Comparison of ENCODE assay signal across 16 mouse cellular contexts in the genomic region with DNA sequence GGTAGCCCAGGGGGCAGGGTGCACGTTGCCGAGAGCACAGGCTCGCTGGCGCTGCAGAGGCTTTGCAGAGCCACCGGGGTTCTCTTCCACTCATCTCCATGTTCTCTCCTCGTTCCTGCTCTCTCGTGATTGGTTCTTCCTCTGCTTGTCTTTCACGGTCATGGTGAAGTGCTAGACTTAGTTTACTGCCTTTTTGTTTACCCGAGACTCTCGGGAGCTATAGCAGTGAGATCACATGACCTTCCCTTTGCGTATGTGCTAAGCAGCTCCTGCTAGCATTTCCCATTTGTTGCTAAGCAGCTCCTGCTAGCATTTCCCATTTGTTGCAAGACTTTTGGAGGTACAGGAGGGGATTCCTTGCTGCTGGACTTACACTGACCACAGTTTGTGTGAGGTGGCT. TPM values are rescaled to one million over a fixed set of nuclear protein-coding genes. Genes with fewer than 3 reads are reported as not detected.
"Had no signal": no experiment of that assay in that cellular context is flagged by ENCODE, and none has a peak within 500 bp of the region (broad histone marks: within the 10 kb centered on the region; RNA-seq: fewer than 3 reads in every experiment).

No protein-coding gene starts in this region.

- H3K4me1 ChIP-seq: limb, embryonic 12.5 days; liver, embryonic 13.5 days; lung, embryonic 15.5 days; midbrain, embryonic 12.5 days; neural tube, embryonic 12.5 days had no signal

- DNase-seq: kidney, adult 18-20 months; kidney, postnatal 10 days; kidney, postnatal 4 days; liver; liver, embryonic 13.5 days; liver, postnatal 0 days; lung, postnatal 14 days; thymus, adult 18-20 months; thymus, postnatal 14 days had no signal

- ATAC-seq: liver, postnatal 0 days had no signal

- H3K9me3 ChIP-seq: limb, embryonic 12.5 days; liver, embryonic 13.5 days; lung, embryonic 15.5 days; midbrain, embryonic 12.5 days; neural tube, embryonic 12.5 days had no signal

- H3K9ac ChIP-seq: limb, embryonic 12.5 days; liver, embryonic 13.5 days; liver, postnatal 0 days; lung, embryonic 15.5 days; midbrain, embryonic 12.5 days; neural tube, embryonic 12.5 days had no signal

- H3K4me3 ChIP-seq: limb, embryonic 12.5 days; liver, embryonic 13.5 days; lung, embryonic 15.5 days; midbrain, embryonic 12.5 days; myocyte; neural tube, embryonic 12.5 days had no signal

- H3K27me3 ChIP-seq: limb, embryonic 12.5 days; liver, embryonic 13.5 days; lung, embryonic 15.5 days; midbrain, embryonic 12.5 days; neural tube, embryonic 12.5 days had no signal

- H3K4me2 ChIP-seq: limb, embryonic 12.5 days; liver, embryonic 13.5 days; lung, embryonic 15.5 days; midbrain, embryonic 12.5 days; neural tube, embryonic 12.5 days had no signal

- H3K27ac ChIP-seq: limb, embryonic 12.5 days; liver, embryonic 13.5 days; lung, embryonic 15.5 days; macrophage; midbrain, embryonic 12.5 days; neural tube, embryonic 12.5 days; stomach, postnatal 0 days had no signal

RNA-seq across cellular contexts. Expression of a gene that starts 22.2 kb away (rescaled TPM):
- polyA plus RNA-seq: limb, embryonic 12.5 days; macrophage had no signal

RNA-seq across cellular contexts. Expression of a gene that starts 28.6 kb away (rescaled TPM):
- polyA plus RNA-seq: limb, embryonic 12.5 days; liver, postnatal 0 days; macrophage; neural tube, embryonic 12.5 days had no signal
